Mouse (Mus musculus): ENCODE results near the gene Taf9.

Taf9 gene

DNA sequence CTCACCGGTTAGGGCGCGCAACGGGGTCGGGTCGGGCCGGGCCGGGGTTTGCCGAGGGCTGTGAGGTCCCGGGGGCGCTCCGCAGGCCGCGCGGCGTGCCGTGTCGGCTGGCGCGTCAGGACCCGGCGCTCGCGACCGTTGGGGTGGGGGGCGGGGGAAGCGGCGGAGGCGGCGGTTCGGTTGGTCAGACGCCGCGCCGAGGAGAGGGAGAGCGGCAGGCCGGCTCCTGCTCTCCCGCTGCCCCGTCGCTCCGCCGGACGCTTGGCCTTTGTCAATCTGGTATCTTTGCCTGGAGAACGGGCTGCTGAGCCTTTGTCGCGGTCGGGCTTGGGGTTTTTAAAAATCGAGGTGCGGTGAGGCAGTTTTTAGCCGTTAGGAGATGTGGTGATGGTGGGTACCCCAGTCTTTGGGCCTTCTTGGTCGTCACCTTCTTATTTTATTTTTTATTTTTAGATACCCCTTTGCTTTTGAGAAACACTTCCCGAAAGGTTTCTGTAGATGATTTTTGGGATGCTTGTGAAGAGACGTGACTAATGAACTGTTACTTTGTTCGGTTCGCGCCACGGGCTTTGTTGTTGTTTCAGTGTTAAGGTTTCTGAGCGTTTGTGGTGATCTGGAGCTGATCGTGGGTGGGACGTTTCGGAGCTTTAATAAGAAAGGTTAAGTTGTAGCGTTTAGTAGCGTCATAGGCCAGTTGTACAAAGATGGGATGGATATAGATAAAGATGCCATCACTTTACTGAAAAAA, at the start of gene Taf9:
Gene Taf9, plus strand, starts transcription at position 141 of the 748 bp plus-strand sequence.
- no peak for DNase-seq

DNA sequence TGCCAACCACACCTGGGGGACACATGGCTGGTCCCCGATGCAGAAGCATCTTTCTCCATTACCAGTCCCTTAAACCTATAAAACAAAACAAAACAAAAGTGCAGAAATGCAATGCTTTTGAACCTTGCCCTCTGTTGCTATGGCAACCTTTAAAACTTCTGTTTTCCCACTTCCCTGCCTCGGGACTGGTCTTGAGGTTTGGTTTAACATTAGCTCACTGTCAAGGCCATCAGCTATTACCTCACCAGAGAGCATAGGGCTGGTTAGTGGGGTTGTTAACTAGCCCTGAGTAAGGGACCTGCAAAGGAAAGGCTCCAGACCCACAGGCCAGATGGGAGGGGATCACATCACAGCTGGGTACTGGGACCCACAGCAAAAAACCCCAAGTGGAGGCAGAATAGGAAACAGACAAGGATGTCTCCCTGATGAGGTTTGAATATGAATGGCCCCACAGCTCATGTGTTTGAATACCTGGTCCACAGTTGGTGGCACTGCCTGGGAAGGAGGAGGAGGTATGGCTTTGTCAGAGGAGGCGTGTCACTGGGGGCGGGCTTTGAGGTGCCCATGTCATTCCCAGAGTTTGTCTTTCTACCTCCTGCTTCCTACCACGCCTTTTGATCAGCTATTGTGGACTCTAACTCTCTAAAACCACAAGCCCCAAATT, 49.0 kb upstream of the Taf9 start:
- DNase-seq = no peak

DNA sequence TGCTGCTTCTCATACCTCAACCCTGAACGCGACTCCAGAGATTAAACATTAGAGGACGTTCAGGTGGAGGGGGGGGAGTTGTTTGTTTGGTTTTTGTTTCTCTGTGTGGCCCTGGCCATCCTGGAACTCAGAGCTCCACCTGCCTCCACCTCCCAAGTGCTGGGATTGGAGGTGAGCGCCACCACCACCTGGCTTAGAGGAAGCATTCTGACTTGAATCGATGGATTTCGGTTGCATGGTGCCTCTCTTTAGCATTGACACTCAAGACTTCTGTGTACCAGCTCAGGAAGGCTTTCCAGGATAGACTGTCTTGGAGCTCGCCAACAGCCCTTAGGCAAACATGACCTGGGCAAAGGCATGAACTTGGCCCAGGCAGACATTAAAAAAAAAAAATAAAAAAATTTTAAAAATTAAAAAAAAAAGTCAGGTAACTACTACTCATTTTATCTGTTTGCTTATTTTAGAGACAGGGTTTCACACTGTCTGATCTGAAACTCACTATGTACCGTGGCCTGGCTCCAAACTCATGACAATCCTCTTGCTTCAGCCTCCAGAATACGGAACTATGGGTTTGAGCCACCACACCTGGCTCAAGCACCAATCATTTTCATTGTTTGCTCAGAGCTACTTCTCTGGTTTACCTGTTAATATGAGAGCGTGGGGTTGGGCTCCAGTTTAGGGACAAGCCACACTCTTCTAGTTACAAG, 48.2 kb upstream of the Taf9 start:
- DNase-seq = no peak

DNA sequence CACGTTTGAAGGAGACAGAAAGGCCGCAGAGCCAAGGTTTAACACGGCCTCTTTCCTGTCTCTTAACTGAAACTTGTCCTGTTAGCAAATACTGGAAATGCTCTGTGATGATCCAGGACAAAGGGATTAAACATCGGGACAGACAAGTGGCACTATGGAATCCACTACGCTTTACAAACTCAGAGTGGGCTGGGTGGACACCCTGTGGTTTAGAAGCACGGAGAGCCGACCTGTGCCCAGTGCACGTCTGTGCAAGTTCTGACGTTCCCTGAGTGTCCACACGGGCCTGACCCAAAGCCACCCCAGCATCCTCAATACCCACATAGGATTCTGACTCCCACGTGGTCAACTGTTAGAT, 47.7 kb upstream of the Taf9 start:
- no peak for DNase-seq

DNA sequence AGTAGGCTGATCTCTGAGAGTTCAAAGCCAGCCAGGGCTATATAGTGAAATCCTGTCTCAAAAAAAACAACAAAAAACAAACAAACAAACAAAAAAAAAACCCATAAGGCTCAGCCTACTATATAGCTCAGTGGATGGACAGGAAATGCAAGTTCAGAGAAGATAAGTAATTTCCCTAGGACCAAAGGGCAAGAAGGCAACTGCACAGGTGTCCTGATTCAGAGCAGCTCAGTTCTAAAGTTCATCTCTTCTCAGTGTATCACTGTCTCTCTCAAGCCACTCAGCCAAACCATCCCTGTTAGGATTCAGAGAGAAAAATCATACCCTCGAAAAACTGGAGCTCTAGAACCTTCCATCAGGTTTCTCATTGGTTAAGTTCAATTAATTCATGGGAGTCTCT, 45.5 kb upstream of the Taf9 start:
- no peak for DNase-seq

DNA sequence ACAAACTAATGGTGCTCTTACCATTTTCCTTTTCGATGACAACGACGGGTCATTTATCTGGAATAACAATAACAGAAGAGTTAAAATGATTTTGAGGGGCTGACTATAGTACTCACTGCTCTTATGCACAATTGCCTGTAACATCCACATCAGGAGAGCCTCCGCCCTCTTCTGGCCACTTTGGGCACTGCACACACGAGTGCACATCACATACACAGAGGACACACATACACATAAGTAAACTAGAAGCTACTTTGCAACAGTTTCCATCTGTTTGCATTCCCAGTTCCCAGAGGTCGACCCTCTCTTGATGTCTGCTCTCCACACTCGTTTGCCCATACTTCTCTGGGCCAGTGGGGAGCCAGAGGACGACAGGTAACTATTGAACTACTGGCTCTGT, 43.6 kb upstream of the Taf9 start:
- DNase-seq = peak in 1 of 2 experiments; percentile 29

DNA sequence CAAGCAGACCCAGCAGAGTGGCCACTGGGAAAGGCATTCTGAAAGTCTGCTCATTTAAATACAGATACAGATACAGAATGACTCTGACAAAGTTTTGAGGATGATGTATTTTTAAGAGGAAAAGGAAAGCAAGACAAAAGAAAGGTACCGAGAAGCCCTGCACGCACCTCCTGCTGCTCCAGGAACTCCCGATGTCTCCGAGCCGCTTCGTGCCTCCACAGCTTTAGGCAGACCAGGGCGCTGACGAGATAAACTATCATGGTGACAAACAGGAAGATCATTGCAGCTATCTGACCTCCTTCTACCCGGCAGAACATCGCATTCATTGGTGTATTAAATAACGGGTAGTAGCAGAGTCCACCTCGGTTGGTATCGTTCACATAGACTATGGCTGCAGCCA, 40.1 kb upstream of the Taf9 start:
- DNase-seq = no peak

DNA sequence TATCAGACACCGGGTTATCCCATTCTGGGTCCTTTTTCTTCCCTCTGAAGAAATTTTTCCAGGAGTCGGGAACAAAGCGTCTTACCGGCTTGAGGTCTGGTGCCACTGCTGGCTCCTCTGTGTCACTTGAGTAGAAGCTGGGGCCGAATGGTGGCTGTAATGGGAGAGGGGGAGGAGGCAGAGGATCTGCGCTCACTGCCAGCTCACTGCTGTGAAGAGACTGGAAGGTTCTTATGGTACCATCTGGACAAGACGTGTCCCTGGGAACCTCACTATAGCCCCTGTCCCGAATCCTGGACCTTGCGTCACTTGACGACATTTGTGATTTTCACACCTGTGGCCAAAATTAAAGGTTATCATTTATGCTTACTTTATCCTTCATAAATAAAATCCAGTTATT, 39.1 kb upstream of the Taf9 start:
- DNase-seq = peak; percentile 65

DNA sequence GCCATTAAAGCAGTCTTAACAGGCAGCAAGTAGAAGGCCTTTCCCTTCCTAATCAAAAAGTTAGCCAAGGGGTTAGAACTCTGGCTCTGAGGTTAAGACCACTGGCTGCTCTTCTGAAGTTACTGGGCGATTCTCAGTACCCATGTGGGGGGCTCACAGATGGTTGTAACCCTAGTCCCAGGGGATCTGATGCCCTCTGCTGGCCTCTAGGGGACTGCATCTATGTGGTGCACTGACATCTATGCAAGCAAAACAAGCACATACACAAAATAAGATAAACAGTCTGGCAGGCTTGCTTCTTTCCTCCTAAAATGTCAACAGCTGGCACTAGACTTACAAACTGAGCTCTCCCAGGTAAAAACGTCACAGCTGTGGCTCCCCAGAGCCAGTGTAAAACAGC, 38.5 kb upstream of the Taf9 start:
- peak in 1 of 2 experiments; percentile 12 for DNase-seq

DNA sequence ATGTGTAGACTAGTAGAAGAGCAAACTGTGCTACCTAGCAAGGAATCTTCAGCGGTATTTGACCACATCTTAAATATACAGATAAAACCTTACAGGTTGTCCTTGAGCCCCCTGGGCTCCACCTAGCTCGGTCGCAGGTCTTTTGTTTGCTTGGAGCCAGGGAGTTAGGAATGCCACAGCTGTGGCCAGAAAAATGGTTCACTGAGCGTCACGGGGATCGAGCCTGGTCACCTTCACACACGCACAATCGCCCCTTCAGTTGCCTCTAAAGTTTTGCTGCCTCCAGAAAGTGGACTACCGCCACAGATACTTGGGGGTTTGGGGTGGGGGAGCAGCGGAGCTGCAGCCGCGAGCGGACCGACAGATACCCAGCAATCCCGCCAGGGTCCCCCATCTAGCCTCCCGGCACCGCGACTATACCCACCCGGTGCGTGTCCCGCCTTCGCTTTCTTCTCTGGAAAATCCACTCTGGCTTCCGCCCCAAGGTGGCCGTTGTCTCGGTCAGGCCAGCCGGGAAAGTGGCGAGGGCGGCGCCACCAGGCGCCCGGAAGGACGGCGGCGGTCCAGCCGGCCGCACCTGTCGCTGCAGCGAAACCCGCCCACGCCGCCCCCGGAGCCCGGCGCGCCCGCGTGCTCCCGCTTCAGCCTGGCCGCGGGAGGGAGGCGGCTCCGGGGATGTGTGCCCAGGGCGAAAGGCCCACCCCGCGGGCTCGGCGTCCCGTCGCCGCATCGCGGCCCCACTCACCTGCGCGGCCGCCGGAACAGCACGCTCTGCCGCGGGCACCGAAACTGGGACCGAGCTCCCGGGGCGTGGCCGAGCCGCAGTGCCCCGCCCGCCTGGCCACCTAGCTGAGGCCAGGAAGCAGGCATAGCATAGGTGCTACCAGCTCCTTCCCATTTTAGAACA, 34.9 kb upstream of the Taf9 start, which contains the start of gene Marveld2:
Gene Marveld2, minus strand, starts transcription at position 791 of the 907 bp plus-strand sequence.
- DNase-seq = peak; percentile 72 to 81

DNA sequence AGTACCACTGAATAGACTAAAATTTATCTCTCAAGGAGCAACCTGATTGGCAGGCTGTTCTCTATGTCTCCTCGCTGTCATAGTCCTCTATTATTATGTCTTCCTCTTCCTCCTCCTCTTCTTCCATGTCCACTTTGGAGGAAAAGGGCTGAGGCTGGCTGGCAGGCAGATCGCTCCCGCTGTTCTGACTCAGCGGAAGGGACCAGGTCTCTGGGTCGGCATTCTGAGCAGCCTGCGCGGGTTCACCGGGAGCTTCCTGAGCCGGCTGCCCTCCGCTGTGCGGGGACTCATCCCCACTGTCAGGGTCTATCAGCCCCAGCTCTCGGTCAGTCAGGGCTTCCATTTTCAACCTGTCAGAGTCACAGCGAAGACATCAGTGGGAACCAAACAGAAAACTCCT, 33.8 kb upstream of the Taf9 start:
- peak; percentile 11 to 20 for DNase-seq

DNA sequence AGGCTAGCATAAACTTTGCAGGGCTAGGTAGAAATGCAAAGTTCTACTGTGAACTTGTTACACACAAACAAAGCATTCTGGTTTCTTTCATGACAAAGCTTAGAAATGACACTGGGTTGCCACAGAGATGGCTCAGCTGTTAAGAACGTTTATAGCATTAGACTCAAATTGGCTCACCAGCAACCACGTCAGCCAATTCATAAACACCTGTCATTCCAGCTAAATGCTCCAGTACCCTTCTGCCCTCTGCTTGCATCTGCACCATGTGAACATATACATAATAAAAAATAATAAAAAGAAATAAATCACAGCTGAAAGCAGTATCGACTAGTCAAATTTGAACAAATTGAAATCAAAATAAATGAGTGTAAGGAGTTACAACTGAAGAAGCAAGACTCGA, 29.1 kb upstream of the Taf9 start:
- DNase-seq = no peak

DNA sequence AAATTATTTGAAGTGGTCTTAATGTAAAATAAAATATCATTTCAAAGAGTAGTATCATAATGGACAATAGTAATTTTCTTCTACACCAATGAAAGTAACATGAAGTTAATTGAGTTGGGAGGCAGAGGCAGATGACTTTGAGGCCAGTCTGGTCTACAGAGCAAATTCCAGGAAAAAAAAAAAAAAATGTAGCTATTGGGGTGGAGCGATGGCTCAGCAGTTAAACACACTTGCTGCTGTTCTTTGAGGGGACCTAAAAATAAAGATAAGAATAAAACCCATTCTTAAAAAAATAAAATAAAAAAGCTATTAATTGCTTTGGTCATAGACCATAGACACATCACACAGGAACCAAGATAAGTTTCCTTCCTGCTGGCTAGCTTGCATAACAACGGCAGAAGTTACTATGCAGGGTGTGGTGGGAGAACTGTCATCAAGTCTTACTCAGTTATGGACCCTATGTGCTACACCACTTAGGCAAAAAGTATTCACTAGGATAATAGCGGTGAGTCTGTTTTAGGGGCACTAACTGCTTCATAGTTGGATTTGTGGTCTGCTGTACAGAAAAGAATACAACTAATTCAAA, 17.2 kb upstream of the Taf9 start:
- DNase-seq = no peak

DNA sequence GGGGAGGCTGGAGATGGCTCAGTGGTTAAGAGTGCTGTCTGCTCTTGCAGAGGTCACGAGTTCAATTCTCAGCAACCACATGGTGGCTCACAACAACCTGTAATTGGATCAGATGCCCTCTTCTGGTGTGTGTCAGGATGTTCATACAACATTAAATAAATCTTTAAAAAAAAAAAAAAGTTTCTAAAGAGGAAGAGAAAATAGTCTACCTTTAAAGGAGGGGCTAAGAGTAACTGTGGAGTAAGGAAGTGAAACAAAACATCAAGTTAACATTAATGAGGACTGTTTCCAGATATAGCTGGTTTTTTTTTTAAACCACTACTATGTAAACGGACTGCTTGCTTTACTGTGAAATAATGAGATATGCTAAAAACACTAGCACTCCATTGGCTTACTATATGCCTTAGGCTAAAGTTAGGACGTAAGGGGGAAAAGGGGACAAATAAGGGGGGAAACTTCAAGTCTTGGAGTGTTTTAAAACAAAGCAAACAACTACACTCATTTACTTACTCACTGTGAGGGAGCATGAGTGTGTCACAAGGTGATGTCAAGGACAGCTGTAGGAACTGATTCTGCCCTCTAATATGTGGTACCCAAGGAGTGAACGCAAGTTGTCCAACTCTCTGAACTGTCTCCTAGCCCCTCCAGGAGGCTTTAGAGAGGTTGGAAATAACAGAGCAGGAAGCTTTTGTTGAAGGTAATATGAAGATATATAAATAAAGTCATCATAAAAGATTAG, 8.7 kb upstream of the Taf9 start:
- DNase-seq = no peak

DNA sequence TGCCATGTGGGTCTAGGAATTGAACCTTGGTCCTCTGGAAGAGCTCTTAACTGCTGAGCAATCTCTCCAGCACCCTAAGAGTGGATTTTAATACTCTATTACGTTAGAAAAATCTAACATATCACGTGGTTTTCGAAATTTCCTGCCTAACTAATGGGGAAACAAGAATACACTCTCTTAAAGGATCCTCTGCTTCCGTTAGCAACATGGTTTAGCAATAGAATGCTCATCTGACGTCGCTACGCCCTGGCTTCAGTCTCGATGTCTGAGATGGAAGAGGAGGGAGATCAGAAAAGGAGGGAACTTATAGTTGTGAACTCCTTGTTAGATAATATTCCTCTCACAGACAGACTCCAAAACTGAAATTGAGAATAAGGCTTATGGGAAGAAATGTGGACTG, 3.2 kb upstream of the Taf9 start:
- DNase-seq = no peak

DNA sequence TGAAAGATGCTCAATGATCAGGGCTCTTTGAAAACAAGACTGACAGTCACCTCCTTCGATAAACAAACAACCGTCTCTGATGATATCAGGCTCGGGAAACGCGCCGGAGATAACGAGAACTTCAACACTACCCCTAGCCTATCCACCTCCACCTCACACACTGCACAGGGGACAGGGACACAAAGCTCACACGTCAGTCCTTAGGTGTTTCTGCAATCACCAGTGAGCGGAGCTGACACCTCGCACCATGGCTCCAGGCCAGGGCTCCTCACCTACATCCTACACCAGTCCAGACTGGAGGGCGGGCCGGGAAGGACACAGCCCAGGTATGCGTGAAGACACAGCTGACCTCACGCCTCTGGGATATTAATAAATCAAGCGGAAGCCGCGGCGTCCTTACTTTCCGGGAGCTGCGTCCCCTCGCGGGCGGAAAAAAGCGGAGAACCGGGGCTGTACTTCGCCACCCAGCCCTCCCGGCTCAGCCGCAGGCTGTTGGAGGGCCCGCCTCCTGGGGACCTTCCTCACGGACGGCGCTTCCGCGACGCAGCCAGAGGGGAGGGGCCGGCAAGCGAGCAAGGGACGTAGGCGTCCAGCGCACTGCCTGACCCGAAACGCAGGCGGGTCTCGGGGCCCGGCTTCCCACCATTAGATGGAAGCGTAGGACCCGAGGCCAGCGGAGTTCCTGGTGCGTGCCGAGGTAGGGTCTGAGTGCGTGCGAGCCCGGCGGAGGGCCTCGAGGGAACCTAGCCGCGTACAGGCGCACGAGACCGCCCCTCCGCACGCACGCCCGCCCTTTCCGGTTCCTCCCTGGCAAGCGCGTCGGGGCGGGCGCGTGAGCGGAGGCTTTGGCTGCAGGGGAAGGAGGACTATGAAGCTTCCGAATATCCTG, 585 bp upstream of the Taf9 start, which contains the start of the genes Ak6 and Rad17:
Gene Ak6, plus strand, starts transcription at position 430 of the 889 bp plus-strand sequence.
Gene Rad17, minus strand, starts transcription at position 502 of the 889 bp plus-strand sequence.
- DNase-seq = peak; percentile 98

DNA sequence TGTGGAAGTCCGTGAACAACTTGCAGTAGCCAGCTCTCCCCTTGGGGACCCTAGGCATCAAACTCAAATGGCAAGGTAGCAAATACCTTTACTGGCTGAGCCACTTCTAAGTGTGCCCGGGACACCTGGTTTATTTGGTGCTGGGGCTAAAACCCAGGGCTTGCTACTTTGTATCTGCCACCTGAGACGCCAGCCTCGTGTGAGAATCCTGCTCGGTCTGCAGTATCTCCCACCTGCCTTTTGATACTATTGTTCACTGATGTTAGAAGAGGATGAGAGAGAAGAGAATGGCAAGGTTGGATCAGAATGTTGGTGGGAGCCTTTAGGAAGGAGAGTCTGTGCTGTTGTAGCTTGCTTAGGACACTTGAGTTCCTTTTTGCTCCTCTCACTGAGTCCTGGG, 6.7 kb downstream of the Taf9 start:
- no peak for DNase-seq

DNA sequence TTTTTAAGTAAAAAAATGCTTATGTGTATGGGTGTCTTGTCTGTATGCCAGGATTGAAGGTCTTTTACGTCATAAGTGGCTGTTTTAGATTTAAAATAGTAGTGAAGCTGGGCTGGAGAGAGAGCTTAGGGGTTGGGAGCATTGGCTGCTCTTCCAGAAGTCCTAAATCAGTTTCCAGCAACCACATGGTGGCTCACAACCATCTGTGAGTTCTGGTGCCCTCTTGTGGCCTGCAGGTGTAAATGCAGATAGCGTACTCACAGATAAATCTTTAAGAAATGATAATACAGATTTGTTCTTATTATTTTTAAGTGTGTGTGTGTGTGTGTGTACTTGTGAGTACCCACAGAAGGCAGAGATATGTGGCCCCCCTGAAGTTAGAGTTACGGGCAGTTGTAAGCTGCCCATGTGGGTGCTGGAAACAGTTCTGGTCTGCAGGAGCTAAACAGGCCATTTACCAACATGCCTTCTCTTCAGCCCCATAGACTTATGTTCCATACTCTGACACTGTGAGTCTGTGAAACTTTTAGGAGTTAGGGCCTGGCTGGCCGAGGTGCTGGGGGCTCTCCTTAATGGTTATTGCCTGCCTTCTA, 8.6 kb downstream of the Taf9 start:
- DNase-seq = peak; percentile 74 to 79

DNA sequence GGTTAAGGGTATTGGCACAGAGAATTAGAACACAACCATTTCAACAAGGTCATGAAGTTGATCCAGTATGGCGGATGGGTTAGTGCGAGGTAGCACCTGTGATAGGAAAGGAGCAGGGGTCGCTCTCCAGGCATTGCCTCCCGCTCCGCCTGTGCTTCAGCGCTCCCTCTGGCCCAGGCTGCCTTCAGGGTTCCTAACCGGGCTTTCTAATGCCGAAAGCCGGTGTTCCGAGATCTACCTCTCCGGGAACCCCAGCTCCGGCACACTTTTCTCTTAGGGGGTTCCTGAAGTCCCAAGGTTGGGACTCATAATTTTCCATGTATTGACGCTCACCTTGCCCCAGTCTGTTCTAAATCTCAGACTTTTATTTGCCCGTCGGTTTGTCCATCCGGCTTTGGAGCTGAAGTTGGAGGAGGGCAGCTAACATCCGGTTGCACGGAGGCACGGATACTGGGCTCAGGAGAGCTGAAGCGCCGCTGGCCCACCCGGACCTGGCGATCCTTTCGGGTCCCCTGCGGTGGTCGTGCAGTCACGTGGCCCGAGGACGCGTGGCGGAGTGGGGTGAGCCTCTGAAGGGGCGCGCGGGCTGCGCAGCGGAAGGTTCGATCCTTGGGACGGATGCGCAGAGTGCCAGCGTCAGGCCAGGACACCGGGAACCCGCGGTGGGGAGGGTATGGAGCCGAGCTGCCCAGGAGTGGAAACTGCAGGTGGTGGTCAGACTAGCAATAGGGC, 18.1 kb downstream of the Taf9 start, which contains the start of gene Ccdc125:
Gene Ccdc125, plus strand, starts transcription at position 427 of the 732 bp plus-strand sequence.
- peak; percentile 28 to 38 for DNase-seq

Data from cerebellum, postnatal 14 days (tissue).